Mouse (Mus musculus): ENCODE results near the gene Cyp3a25. TPM values are rescaled to one million over a fixed set of nuclear protein-coding genes. Genes with fewer than 3 reads are reported as not detected.
"Not testable (repeated sequence)": the region's sequence is repeated elsewhere in the genome, so short reads cannot be mapped to it uniquely, and the experiment has no call there.

Gene Cyp3a25
- polyA plus RNA-seq (2016; fragmentation: Nextera tagmentation; extraction: Ambion mirVana) = not detected in 2 replicates

DNA sequence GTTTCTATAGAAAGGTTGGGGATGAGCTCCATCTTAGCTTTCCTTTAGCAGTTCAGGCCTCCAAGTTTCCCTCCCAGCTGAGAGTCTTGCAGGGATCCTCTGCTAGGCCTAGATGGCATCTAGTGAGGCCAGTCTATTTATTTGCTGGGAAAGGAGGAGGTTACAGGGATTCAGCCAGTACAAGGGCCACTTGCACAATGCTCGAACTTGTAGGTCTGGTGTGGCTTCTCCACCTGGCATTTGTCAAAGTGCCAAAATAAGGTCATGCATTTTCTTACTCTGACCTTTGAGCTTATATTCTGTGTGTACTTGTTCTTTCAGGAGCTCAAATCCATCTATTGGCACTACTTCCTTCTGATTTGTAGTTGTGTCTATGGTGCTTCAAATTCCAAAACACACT is at the start of gene Cyp3a25:
Gene Cyp3a25 (minus strand): TSS at position 110 of the 400 bp plus-strand sequence.
- H3K9me3 ChIP-seq = peaks cover 64% of the 10 kb centered on the region
- 78% methylated on average over 1 of the region's 1 CpGs for WGBS
- DNase-seq (ENCODE audit: extremely low spot score, low spot score); H3K4me1 ChIP-seq; H3K27me3 ChIP-seq (ENCODE audit: poor library complexity, severe bottlenecking); H3K4me3 ChIP-seq; H3K27ac ChIP-seq; H3K36me3 ChIP-seq (replicated peaks): not testable (repeated sequence)

DNA sequence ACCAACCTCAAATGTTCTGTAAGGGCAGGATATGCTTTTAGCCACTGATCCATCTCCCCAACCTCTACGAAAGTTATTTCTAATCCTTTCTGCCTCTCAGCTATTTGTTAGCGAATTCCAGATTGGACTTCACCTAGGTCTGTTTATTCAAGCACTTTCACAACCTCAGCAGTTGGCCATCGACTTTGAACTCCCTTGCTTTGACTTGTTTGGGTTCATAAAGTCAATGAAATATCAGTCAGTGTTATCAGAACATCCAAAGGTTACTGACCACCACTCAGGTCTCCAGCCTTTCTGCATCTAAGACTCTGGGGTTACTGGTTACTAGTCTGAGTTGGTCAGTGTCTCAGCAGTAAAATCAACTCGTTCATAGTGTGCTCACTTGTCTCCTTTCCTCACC is 11.7 kb upstream of the Cyp3a25 start:
- H3K4me1 ChIP-seq = no peaks in the 10 kb centered on the region
- H3K4me3 ChIP-seq = no peak overlapping the region
- WGBS = 63% methylated on average over 4 of the region's 4 CpGs
- no peaks in the 10 kb centered on the region for H3K36me3 ChIP-seq (replicated peaks)
- no peak for DNase-seq (ENCODE audit: extremely low spot score, low spot score)
- peaks cover 56% of the 10 kb centered on the region for H3K9me3 ChIP-seq
- no peaks in the 10 kb centered on the region for H3K27me3 ChIP-seq (ENCODE audit: poor library complexity, severe bottlenecking)
- H3K27ac ChIP-seq = no peak overlapping the region

DNA sequence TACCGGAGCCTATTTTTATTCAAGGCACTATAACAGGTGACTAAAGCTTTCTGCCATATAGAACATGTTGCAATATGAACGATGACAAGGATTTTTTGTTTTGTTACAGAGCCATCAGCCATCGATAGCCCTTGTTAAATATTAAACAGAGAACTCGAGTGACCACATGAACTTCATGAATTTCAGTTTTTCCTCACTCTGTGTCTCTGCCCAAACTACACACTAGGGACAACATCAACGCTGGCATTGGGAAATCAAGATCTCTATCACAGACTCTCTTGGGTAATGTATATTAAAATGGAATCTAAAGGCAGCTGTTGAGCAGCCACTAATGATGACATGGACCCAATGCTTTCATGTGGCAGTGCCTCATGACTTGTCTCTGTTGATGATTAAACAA is 8.9 kb upstream of the Cyp3a25 start:
- Histone ChIP-seq H3K36me3 (replicated peaks) (no peaks in the 10 kb centered on the region), H3K4me3 (no peak overlapping the region), H3K27ac (no peak overlapping the region), H3K27me3 (ENCODE audit: poor library complexity, severe bottlenecking) (no peaks in the 10 kb centered on the region), H3K9me3 (peaks cover 59% of the 10 kb centered on the region), H3K4me1 (no peaks in the 10 kb centered on the region)
- WGBS = 74% methylated on average over 5 of the region's 5 CpGs
- no peak for DNase-seq (ENCODE audit: extremely low spot score, low spot score)

DNA sequence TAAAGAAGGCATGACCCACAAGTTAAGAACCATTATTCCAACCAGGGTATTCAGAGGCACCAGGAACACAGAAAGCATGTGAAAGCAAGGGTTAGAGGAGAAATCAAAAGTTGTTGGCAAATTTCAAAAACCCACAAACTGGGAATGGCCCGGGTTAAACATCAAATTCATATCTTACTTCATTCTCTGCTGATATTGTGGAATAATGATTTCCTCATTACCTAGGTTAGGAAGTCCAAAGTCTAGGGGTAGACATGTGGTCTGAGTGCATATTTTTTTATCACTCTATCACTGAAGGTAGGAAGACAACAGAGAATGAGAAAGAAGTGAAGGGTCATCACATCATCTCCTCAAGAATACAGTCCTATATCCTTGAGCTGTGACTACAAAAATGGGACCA is 1.8 kb upstream of the Cyp3a25 start:
- H3K4me1 ChIP-seq = no peaks in the 10 kb centered on the region
- WGBS = 80% methylated on average over 1 of the region's 1 CpGs
- H3K36me3 ChIP-seq (replicated peaks) = no peaks in the 10 kb centered on the region
- H3K9me3 ChIP-seq = peaks cover 67% of the 10 kb centered on the region
- DNase-seq (ENCODE audit: extremely low spot score, low spot score) = no peak
- no peak overlapping the region for H3K4me3 ChIP-seq
- no peaks in the 10 kb centered on the region for H3K27me3 ChIP-seq (ENCODE audit: poor library complexity, severe bottlenecking)
- no peak overlapping the region for H3K27ac ChIP-seq

DNA sequence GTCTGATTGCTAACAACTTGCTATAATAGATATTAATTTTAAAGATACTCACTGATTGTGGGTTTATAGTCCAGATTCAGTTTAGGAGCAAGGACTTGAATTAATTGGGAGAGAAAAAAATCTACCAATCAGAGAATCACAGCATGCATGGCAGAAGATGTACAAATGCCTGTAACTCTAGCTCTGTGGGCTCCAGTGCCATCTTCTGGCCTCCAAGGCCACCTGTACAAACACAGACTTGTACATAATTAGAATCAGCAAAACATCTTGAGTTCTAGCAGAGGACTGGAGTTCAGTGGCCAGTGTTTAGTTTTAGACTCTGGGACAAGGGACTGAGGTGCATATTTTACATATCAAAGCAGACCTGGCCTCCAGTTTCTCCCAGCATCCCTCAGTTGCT is 42.3 kb downstream of the Cyp3a25 start:
- Histone ChIP-seq H3K27ac (no peak overlapping the region), H3K4me3 (no peak overlapping the region), H3K9me3 (peaks cover 65% of the 10 kb centered on the region), H3K36me3 (replicated peaks) (no peaks in the 10 kb centered on the region), H3K4me1 (no peaks in the 10 kb centered on the region), H3K27me3 (ENCODE audit: poor library complexity, severe bottlenecking) (no peaks in the 10 kb centered on the region)
- DNase-seq (ENCODE audit: extremely low spot score, low spot score) = no peak

Other genes starting within 250 kb of the Cyp3a25 start
- not detected in 2 replicates for gene Cyp3a44, start 203.7 kb downstream of the Cyp3a25 start, polyA plus RNA-seq (2016; fragmentation: Nextera tagmentation; extraction: Ambion mirVana)
- gene Cyp3a11, start 129.7 kb downstream of the Cyp3a25 start, polyA plus RNA-seq (2016; fragmentation: Nextera tagmentation; extraction: Ambion mirVana) = not detected in 2 replicates
- not detected in 2 replicates for gene Cyp3a59, start 69.6 kb upstream of the Cyp3a25 start, polyA plus RNA-seq (2016; fragmentation: Nextera tagmentation; extraction: Ambion mirVana)
- not detected in 2 replicates for gene Gm5565, start 150.9 kb upstream of the Cyp3a25 start, polyA plus RNA-seq (2016; fragmentation: Nextera tagmentation; extraction: Ambion mirVana)
- not detected in 2 replicates for gene Gm6309, start 161.1 kb upstream of the Cyp3a25 start, polyA plus RNA-seq (2016; fragmentation: Nextera tagmentation; extraction: Ambion mirVana)
- not detected in 2 replicates for gene 1700001J03Rik, start 175.7 kb upstream of the Cyp3a25 start, polyA plus RNA-seq (2016; fragmentation: Nextera tagmentation; extraction: Ambion mirVana)
- 25.9 and 27.7 TPM in 2 replicates for gene Rnf6, start 211.9 kb upstream of the Cyp3a25 start, polyA plus RNA-seq (2016; fragmentation: Nextera tagmentation; extraction: Ambion mirVana)
- 21.8 and 22.6 TPM in 2 replicates for gene Cdk8, start 221.6 kb upstream of the Cyp3a25 start, polyA plus RNA-seq (2016; fragmentation: Nextera tagmentation; extraction: Ambion mirVana)

All from forebrain, embryonic 10.5 days (tissue).